Mouse (Mus musculus) thymus, postnatal 10 days (tissue): ENCODE data around the gene Cngb1.
"Not testable (repeated sequence)": the region's sequence is repeated elsewhere in the genome, so short reads cannot be mapped to it uniquely, and the experiment has no call there.

Experiments
- DNase-seq, 2 experiments: peaks; one replicate each; pipeline ENCODE4 v3.0.0; 2021; ENCODE audit warnings: low spot score in 2 of 2

Gene Cngb1

GRCm38 (mm10) chr8:95245180-95245579 lies 61.2 kb downstream of the Cngb1 start:
- DNase-seq, result peak; percentile 89 to 91

- DNase-seq, result no peak
Measured at GRCm38 (mm10) chr8:95243853-95244252, 62.5 kb downstream of the Cngb1 start.

DNA sequence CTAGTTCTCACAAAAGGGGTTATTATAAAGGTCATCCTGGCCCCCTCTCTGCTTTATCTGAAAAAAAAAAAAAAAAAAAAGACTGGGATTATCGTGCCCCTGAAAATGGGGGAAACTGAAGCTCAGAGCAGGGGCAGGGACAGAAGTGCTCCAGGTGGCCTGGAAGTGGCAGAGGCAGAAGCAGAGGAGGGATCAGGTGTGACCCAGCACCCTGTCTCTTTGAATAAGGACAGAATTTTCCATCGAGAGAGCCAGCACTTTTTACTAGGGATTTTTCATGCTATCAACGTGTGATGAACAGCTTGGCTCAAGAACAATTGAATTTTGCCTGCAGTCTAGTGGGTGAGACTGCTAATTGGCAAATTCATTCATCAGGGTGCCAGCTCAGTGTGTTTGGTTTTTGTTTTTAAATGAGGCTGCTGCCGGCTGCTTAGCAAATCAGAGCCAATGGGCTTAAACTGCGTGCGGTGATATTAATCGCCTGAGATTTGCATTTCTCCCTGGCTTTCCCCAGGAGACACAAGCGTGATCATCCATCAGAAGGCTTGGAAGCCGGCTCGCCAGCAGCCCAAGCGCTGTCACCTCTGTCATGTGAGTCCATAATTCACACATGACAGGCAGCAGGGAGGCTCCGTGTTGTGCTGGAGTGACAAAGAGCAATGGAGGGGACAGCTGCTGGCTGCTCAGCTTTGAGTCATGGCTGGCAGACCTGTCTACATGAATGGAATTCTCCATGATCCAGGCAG lies 63.4 kb downstream of the Cngb1 start:
- no peak for DNase-seq

DNA sequence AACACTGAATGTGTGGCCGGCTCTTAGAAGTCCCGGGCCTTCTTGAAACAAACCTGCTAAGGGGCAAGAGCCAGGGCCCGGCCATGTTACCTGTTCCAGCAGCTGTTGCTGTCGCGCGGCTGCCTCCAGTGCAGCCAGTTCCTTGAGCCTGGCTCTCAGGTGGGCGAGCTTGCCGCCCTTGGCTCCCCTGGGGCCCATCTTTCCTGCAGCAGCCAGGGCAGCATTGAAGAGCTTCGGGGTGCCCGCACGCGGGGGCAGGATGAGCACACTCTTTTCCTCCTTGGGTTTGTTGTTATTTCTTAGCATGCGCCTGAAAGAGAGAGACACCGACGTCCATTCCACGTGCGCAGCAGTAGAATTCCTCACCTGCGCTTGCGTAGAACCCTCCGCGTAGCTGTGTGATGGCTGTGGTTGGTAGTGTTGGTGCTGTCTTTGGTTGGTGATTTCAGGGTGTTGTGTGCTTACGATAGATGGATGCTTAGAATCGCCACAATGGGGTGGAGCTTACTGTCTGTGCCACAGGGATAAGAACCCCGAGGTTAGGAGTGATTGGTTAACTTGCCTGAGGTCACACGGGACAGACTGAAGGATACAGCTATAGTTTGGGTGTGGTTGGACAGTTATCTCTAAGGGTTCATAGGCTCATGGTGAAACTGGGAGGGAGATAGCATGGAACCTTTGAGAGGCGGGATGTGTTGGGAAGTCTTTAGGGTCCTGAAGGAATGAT lies 64.1 kb downstream of the Cngb1 start:
- no peak for DNase-seq

GRCm38 (mm10) chr8:95235683-95236082 lies 70.7 kb downstream of the Cngb1 start:
- DNase-seq, result peak; percentile 56 to 78

GRCm38 (mm10) chr8:95230086-95230485 lies 76.3 kb downstream of the Cngb1 start:
- DNase-seq, result not testable (repeated sequence)

DNA sequence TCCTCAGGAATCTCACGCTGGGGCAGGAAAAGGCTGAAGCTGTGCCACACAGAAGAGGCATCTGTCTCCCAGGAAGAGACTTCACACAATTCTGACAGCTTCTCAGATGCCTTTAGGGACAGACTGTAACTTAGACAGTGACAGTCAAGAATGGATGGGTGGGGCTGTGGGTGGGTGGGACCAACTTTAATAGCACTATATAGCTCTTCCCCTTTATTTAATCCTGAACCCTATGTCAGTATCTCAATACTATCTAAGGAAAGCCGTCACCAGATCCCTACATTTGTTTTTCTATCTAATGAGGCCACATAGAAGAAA lies 79.3 kb downstream of the Cngb1 start:
- DNase-seq, result no peak

- no peak for DNase-seq
Measured at GRCm38 (mm10) chr8:95226251-95227150, 79.9 kb downstream of the Cngb1 start.

GRCm38 (mm10) chr8:95223969-95224368 lies 82.4 kb downstream of the Cngb1 start:
- no peak for DNase-seq

GRCm38 (mm10) chr8:95221045-95221444 lies 85.3 kb downstream of the Cngb1 start:
- no peak for DNase-seq

- no peak for DNase-seq
Measured at GRCm38 (mm10) chr8:95220571-95220998, 85.8 kb downstream of the Cngb1 start.

- DNase-seq, result no peak
Measured at GRCm38 (mm10) chr8:95219623-95220022, 86.8 kb downstream of the Cngb1 start.

GRCm38 (mm10) chr8:95215709-95216360 lies 90.5 kb downstream of the Cngb1 start:
- DNase-seq, result no peak

DNA sequence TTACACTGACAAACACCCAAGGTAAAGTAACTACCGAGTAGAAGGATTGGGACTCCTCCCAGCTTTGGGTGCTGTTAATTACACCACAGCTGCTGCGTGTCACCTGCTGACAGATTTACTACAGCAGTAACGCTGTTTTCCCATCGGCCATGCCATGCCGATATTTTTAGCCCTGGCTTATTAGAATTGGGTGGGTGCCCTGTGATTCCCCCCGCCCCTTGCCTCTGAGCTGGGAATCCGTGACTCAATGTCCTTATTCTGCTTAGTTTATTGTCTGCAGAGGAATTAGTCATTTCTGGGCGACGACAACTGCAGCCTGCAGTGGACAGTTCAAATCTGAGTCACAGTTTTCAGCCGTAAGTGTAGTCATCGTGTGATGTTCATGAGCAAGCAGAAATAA lies 96.5 kb downstream of the Cngb1 start:
- no peak for DNase-seq

DNA sequence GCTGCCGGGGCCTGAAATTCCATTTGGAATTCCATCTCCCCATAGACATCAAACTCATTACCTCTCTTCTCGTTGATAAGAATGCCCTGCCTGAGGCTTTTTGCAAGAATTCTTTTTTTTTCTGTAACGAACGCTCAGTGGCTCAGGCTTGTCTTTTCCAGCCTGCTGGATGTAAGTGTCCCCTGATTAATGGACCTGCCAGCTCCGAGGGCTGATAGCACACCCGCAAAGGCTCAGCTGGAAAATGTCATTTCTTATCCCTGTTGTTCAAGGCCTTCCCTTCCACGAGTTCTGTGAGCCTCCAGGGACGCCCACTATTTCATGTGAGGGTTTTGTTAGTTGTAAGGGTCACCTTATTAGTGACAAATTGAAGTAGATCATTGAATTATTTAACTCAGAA lies 100.4 kb downstream of the Cngb1 start:
- DNase-seq, result no peak

DNA sequence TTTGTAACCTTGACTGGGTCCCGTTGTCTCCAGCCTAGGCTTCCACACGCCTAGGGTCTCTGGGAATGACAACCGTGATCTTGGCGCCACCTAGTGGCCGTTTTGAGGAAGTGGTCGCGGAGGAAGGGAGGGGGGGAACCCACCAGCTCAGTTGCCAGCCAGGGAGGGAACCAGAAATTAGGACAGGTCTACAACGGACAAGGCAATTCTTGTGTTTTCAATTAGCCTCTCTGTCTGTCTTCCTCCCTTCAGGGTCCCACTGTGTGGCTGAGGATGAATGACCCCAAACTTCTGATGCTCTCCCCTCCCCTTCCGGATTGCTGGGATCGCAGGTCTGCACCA lies 102.4 kb downstream of the Cngb1 start:
- DNase-seq, result peak; percentile 39 to 71

DNA sequence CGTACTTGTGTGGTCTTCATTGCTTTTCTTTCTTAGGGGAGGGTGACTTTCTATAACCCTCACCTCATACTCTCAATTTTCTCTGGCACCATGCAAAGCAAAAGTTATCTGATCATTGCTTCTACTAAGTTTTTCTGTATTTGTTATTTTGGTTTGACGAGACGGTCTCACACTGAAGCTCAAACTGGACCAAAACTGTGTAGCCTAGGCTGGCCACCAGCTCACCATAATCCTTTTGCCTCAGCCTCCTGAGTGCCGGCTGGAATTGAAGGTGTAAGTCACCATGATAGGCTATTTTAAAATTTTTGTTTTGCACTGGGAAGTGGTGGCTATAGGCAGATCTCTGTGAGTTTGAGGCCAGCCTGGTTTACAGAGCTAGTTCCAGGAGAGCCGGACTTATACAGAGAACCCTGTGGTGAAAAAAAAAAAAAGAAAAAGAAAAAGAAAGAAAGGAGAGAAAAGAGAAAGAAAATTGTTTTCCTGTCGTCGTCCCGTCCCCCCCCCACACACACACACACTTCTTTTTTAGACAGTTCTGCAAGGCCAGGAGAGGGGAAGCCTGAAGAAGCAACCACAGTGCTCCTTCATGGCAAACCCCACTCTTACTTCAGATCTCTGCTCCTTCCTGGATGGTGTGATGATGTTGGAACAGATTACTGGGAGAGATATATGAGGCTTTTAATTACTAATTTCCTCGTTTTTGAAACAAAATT lies 102.9 kb downstream of the Cngb1 start:
- no peak for DNase-seq

DNA sequence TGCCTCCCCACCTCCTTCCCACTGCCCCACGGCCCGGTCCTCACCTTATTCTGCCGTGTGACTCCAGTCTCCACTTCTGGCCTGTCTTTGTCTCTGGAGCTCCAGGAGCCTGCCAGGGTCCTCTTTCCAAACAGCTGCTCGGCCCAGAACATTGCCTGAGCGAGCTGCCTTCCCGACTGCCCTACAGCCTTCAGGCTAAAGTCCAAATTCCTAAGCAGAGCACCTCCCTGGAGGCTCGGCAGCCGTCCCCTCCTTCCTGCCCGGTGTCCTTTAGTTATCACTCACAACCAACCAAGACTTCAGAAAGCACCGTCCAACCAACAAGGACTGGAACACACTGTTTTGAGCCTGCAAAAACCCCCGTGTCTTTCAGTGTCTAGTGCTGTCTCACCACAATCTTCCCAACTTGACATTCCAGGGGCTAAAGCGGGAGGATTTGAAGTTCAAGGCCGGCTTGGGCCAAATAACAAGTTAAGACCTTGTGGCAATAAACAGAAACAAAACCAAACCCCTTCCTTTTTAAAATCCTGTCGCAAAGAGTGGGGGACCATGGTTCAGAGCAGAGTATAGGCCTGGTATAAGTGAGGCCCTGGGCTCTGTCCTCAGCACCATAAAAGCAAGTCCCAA lies 103.6 kb downstream of the Cngb1 start, which contains the start of gene Kifc3:
Gene Kifc3 (minus strand): TSS at position 164 of the 627 bp plus-strand sequence.
- DNase-seq, result no peak

- no peak for DNase-seq
Measured at GRCm38 (mm10) chr8:95202056-95202570, 104.3 kb downstream of the Cngb1 start.

DNA sequence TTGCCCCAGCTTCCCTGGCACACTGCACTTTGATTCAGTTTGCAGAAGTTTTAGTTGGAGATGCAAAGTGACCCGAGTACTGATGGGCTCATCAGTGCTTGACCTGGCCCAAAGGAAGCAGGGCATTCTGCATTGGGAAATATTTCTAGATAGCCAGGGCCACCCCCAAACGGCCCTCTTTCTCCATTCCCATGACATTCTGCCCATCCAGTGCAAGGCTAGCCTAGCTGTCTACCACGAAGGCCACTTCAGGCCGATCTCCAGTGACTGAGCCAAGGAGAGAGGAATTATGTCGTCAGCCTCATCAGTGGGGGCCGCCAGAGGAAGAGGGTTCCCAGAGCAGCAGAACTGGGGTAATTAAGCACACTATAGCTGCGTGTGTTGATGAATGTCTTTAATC lies 104.9 kb downstream of the Cngb1 start:
- DNase-seq, result no peak
